Mouse (Mus musculus) forebrain, embryonic 16.5 days (tissue): ENCODE data around the gene Cyth1. TPM values are rescaled to one million over a fixed set of nuclear protein-coding genes. Genes with fewer than 3 reads are reported as not detected.

Experiments used
- ATAC-seq: fragments of 200-750 bp; cut with Nextera tagmentation; 2 replicates; pipeline ENCODE4 v1.8.0; 2017; ENCODE audit warnings: mild to moderate bottlenecking, moderate library complexity
- H3K27ac ChIP-seq: fragments of 300-500 bp; sonication (generic); 2 replicates; pipeline ENCODE4 v1.5.1; 2014; ENCODE audit warnings: low read length, control low read depth
- H3K27me3 ChIP-seq: fragments of 300-500 bp; sonication (generic); replicated peaks from 2 replicates; pipeline ENCODE4 v1.6.1; 2014; ENCODE audit warnings: low read length; ENCODE audit not compliant: control insufficient read depth, insufficient read depth
- H3K36me3 ChIP-seq: fragments of 300-500 bp; sonication (generic); 2 replicates; pipeline ENCODE4 v1.6.1; 2014; ENCODE audit not compliant: control insufficient read depth, insufficient read depth
- H3K4me1 ChIP-seq: fragments of 300-500 bp; sonication (generic); replicated peaks from 2 replicates; pipeline ENCODE4 v1.6.1; 2014; ENCODE audit warnings: low read length; ENCODE audit not compliant: control insufficient read depth, insufficient read depth
- H3K4me2 ChIP-seq: fragments of 300-500 bp; sonication (generic); 2 replicates; pipeline ENCODE4 v1.6.1; 2014; ENCODE audit warnings: mild to moderate bottlenecking, low read length, control low read depth
- H3K4me3 ChIP-seq: fragments of 300-500 bp; sonication (generic); replicated peaks from 2 replicates; pipeline ENCODE4 v1.5.1; 2014; ENCODE audit warnings: mild to moderate bottlenecking, low read length, control low read depth
- H3K9ac ChIP-seq: fragments of 300-500 bp; sonication (generic); replicated peaks from 2 replicates; pipeline ENCODE4 v1.6.1; 2014; ENCODE audit warnings: low read depth, low read length, control low read depth
- H3K9me3 ChIP-seq: fragments of 300-500 bp; sonication (generic); 2 replicates; pipeline ENCODE4 v1.6.1; 2016; ENCODE audit warnings: low read length; ENCODE audit not compliant: control insufficient read depth
- WGBS: fragments of 180-500 bp; shearing (Covaris S2); extraction: QIAGEN DNeasy Blood & Tissue Kit; methylation state at CpG from one replicate; pipeline ENCODE4 v1.1.7; 2014; 5-methylcytosine and 5-hydroxymethylcytosine counted together
- polyA plus RNA-seq: library from polyadenylated mRNA; unstranded; fragments of >200 nt; fragmentation: Nextera tagmentation; extraction: Ambion mirVana; gene quantifications from 2 replicates; pipeline ENCODE4 v1.2.1, GENCODE M21; 2015

The Cyth1 gene
- polyA plus RNA-seq, 1 experiment from 2014 or later: 32.1 TPM

- Histone ChIP-seq H3K4me2 (no peak overlapping the region), H3K4me3 (no peak overlapping the region), H3K9ac (no peak overlapping the region), H3K9me3 (no peaks in the 10 kb centered on the region), H3K27me3 (no peaks in the 10 kb centered on the region), H3K36me3 (peaks cover 8% of the 10 kb centered on the region; the same call in 1 of the 2 replicates), H3K4me1 (no peaks in the 10 kb centered on the region), H3K27ac (no peak overlapping the region)
- WGBS: 84% methylated on average over 5 of the region's 5 CpGs
- ATAC-seq: no peak
These were observed 78.1 kb downstream of the Cyth1 start for GRCm38 (mm10) chr11:118170333-118170732.

GRCm38 (mm10) chr11:118168714-118169113 is 79.7 kb downstream of the Cyth1 start:
- peaks cover 6% of the 10 kb centered on the region; the same call in 1 of the 2 replicates for H3K36me3 ChIP-seq
- no peaks in the 10 kb centered on the region for H3K4me1 ChIP-seq
- H3K4me3 ChIP-seq: no peak overlapping the region
- no peak overlapping the region for H3K9ac ChIP-seq
- WGBS: 73% methylated on average over 9 of the region's 9 CpGs
- no peak overlapping the region for H3K4me2 ChIP-seq
- no peaks in the 10 kb centered on the region for H3K9me3 ChIP-seq
- H3K27me3 ChIP-seq: no peaks in the 10 kb centered on the region
- no peak overlapping the region for H3K27ac ChIP-seq
- no peak for ATAC-seq

GRCm38 (mm10) chr11:118166626-118167025 is 81.8 kb downstream of the Cyth1 start:
- no peak overlapping the region for H3K27ac ChIP-seq
- H3K9ac ChIP-seq: no peak overlapping the region
- no peaks in the 10 kb centered on the region for H3K4me1 ChIP-seq
- H3K36me3 ChIP-seq: peaks cover 6% of the 10 kb centered on the region; the same call in 1 of the 2 replicates
- no peak for ATAC-seq
- no peak overlapping the region for H3K4me3 ChIP-seq
- WGBS: 92% methylated on average over 5 of the region's 5 CpGs
- H3K4me2 ChIP-seq: no peak overlapping the region
- H3K9me3 ChIP-seq: no peaks in the 10 kb centered on the region
- no peaks in the 10 kb centered on the region for H3K27me3 ChIP-seq

- no peak overlapping the region for H3K9ac ChIP-seq
- H3K4me1 ChIP-seq: no peaks in the 10 kb centered on the region
- H3K4me2 ChIP-seq: no peak overlapping the region
- no peaks in the 10 kb centered on the region for H3K27me3 ChIP-seq
- H3K4me3 ChIP-seq: no peak overlapping the region
- 47% methylated on average over 11 of the region's 11 CpGs for WGBS
- no peak for ATAC-seq
- peaks cover 6% of the 10 kb centered on the region; the same call in 1 of the 2 replicates for H3K36me3 ChIP-seq
- H3K9me3 ChIP-seq: no peaks in the 10 kb centered on the region
- no peak overlapping the region for H3K27ac ChIP-seq
These were observed 82.7 kb downstream of the Cyth1 start for GRCm38 (mm10) chr11:118165681-118166080.

GRCm38 (mm10) chr11:118164566-118164965 is 83.8 kb downstream of the Cyth1 start:
- H3K4me3 ChIP-seq: no peak overlapping the region
- WGBS: 70% methylated on average over 8 of the region's 8 CpGs
- H3K27me3 ChIP-seq: no peaks in the 10 kb centered on the region
- no peak overlapping the region for H3K4me2 ChIP-seq
- peaks cover 4% of the 10 kb centered on the region; the same call in 1 of the 2 replicates for H3K36me3 ChIP-seq
- ATAC-seq: no peak
- H3K9ac ChIP-seq: no peak overlapping the region
- no peaks in the 10 kb centered on the region for H3K4me1 ChIP-seq
- no peak overlapping the region for H3K27ac ChIP-seq
- no peaks in the 10 kb centered on the region for H3K9me3 ChIP-seq

GRCm38 (mm10) chr11:118162245-118162644 is 86.1 kb downstream of the Cyth1 start:
- ATAC-seq: no peak
- H3K27ac ChIP-seq: no peak overlapping the region
- 68% methylated on average over 10 of the region's 10 CpGs for WGBS

GRCm38 (mm10) chr11:118161240-118161639 is 87.2 kb downstream of the Cyth1 start:
- Histone ChIP-seq H3K4me3 (no peak overlapping the region), H3K27ac (no peak overlapping the region), H3K27me3 (no peaks in the 10 kb centered on the region), H3K9me3 (no peaks in the 10 kb centered on the region), H3K4me2 (no peak overlapping the region), H3K9ac (no peak overlapping the region), H3K36me3 (no peaks in the 10 kb centered on the region), H3K4me1 (no peaks in the 10 kb centered on the region)
- 87% methylated on average over 6 of the region's 6 CpGs for WGBS
- no peak for ATAC-seq

More at GRCm38 (mm10) chr11:118162245-118162644, 86.1 kb downstream of the Cyth1 start:
- no peaks in the 10 kb centered on the region for H3K4me1 ChIP-seq
- H3K9me3 ChIP-seq: no peaks in the 10 kb centered on the region
- no peaks in the 10 kb centered on the region for H3K36me3 ChIP-seq
- H3K9ac ChIP-seq: no peak overlapping the region
- no peak overlapping the region for H3K4me2 ChIP-seq
- H3K27me3 ChIP-seq: no peaks in the 10 kb centered on the region
- no peak overlapping the region for H3K4me3 ChIP-seq

- Histone ChIP-seq H3K36me3 (no peaks in the 10 kb centered on the region), H3K4me1 (no peaks in the 10 kb centered on the region), H3K27me3 (no peaks in the 10 kb centered on the region), H3K4me2 (no peak overlapping the region), H3K4me3 (no peak overlapping the region), H3K9me3 (no peaks in the 10 kb centered on the region), H3K27ac (no peak overlapping the region), H3K9ac (no peak overlapping the region)
- WGBS: 55% methylated on average over 2 of the region's 2 CpGs
- no peak; the same call in 1 of the 2 replicates for ATAC-seq
These were observed 87.6 kb downstream of the Cyth1 start for GRCm38 (mm10) chr11:118160763-118161162.

- Histone ChIP-seq H3K4me2 (no peak overlapping the region), H3K27me3 (no peaks in the 10 kb centered on the region), H3K9me3 (no peaks in the 10 kb centered on the region), H3K27ac (no peak overlapping the region), H3K4me3 (no peak overlapping the region), H3K9ac (no peak overlapping the region), H3K4me1 (no peaks in the 10 kb centered on the region), H3K36me3 (no peaks in the 10 kb centered on the region)
- WGBS: 71% methylated on average over 4 of the region's 4 CpGs
- no peak for ATAC-seq
These were observed 89.6 kb downstream of the Cyth1 start for GRCm38 (mm10) chr11:118158753-118159152.

GRCm38 (mm10) chr11:118156480-118157060 is 91.8 kb downstream of the Cyth1 start:
- Histone ChIP-seq H3K4me2 (no peak overlapping the region), H3K4me1 (no peaks in the 10 kb centered on the region), H3K9me3 (no peaks in the 10 kb centered on the region), H3K27ac (no peak overlapping the region), H3K36me3 (no peaks in the 10 kb centered on the region), H3K9ac (no peak overlapping the region), H3K4me3 (no peak overlapping the region), H3K27me3 (no peaks in the 10 kb centered on the region)
- WGBS: 63% methylated on average over 8 of the region's 8 CpGs
- ATAC-seq: no peak
